Mouse (Mus musculus) spleen, adult 2 months (tissue): Measurements from ENCODE around the gene Gm20503.

Source experiments
- CTCF ChIP-seq: fragments of 200-500 bp; IDR thresholded peaks from 2 replicates; pipeline ENCODE4 v1.5.1; 2011; ENCODE audit warnings: mild to moderate bottlenecking, inconsistent platforms; ENCODE audit not compliant: insufficient read depth, insufficient read length, insufficient replicate concordance; ENCODE audit errors: extremely low read depth
- POLR2A ChIP-seq: fragments of 200-500 bp; IDR thresholded peaks from 2 replicates; pipeline ENCODE4 v1.6.1; 2011; ENCODE audit warnings: low read depth, low read length, inconsistent platforms

- TF ChIP-seq CTCF, result no peak
- no peak for TF ChIP-seq POLR2A
These were observed 80.4 kb downstream of the Gm20503 start for GRCm38 (mm10) chr4:59083430-59083829.
